Mouse (Mus musculus): ENCODE measurements around the gene Hs3st5. TPM values are rescaled to one million over a fixed set of nuclear protein-coding genes. Genes with fewer than 3 reads are reported as not detected.
"Not testable (repeated sequence)": the region's sequence is repeated elsewhere in the genome, so short reads cannot be mapped to it uniquely, and the experiment has no call there.

Gene Hs3st5
- polyA plus RNA-seq, 1 experiment = 0.09 TPM

- DNase-seq (ENCODE audit: low read depth) = no peak
Observed at GRCm38 (mm10) chr10:36557673-36558072, 51.1 kb downstream of the Hs3st5 start.

- no peak for DNase-seq (ENCODE audit: low read depth)
Observed at GRCm38 (mm10) chr10:36558736-36559135, 52.1 kb downstream of the Hs3st5 start.

GRCm38 (mm10) chr10:36567258-36567657, 60.6 kb downstream of the Hs3st5 start:
- no peak for DNase-seq (ENCODE audit: low read depth)

- DNase-seq (ENCODE audit: low read depth) = no peak
Observed at GRCm38 (mm10) chr10:36572540-36572939, 65.9 kb downstream of the Hs3st5 start.

- no peak for DNase-seq (ENCODE audit: low read depth)
Observed at GRCm38 (mm10) chr10:36578375-36579145, 71.9 kb downstream of the Hs3st5 start.

- no peak for DNase-seq (ENCODE audit: low read depth)
Observed at GRCm38 (mm10) chr10:36610400-36610799, 103.8 kb downstream of the Hs3st5 start.

- DNase-seq (ENCODE audit: low read depth) = not testable (repeated sequence)
Observed at GRCm38 (mm10) chr10:36611415-36611814, 104.8 kb downstream of the Hs3st5 start.

- no peak for DNase-seq (ENCODE audit: low read depth)
Observed at GRCm38 (mm10) chr10:36623037-36623436, 116.4 kb downstream of the Hs3st5 start.

GRCm38 (mm10) chr10:36627952-36628351, 121.3 kb downstream of the Hs3st5 start:
- no peak for DNase-seq (ENCODE audit: low read depth)

- no peak for DNase-seq (ENCODE audit: low read depth)
Observed at GRCm38 (mm10) chr10:36631746-36632145, 125.1 kb downstream of the Hs3st5 start.

- no peak for DNase-seq (ENCODE audit: low read depth)
Observed at GRCm38 (mm10) chr10:36650653-36651052, 144.0 kb downstream of the Hs3st5 start.

GRCm38 (mm10) chr10:36713974-36714373, 207.4 kb downstream of the Hs3st5 start:
- DNase-seq (ENCODE audit: low read depth) = no peak

- DNase-seq (ENCODE audit: low read depth) = no peak
Observed at GRCm38 (mm10) chr10:36726239-36726638, 219.6 kb downstream of the Hs3st5 start.

GRCm38 (mm10) chr10:36729361-36730098, 222.9 kb downstream of the Hs3st5 start:
- no peak for DNase-seq (ENCODE audit: low read depth)

- no peak for DNase-seq (ENCODE audit: low read depth)
Observed at GRCm38 (mm10) chr10:36739375-36739774, 232.8 kb downstream of the Hs3st5 start.

GRCm38 (mm10) chr10:36750021-36750420, 243.4 kb downstream of the Hs3st5 start:
- DNase-seq (ENCODE audit: low read depth) = no peak

- DNase-seq (ENCODE audit: low read depth) = no peak
Observed at GRCm38 (mm10) chr10:36754471-36754870, 247.9 kb downstream of the Hs3st5 start.

GRCm38 (mm10) chr10:36773595-36773994, 267.0 kb downstream of the Hs3st5 start:
- DNase-seq (ENCODE audit: low read depth) = no peak

GRCm38 (mm10) chr10:36774898-36775297, 268.3 kb downstream of the Hs3st5 start:
- no peak for DNase-seq (ENCODE audit: low read depth)

- DNase-seq (ENCODE audit: low read depth) = no peak
Observed at GRCm38 (mm10) chr10:36781641-36782040, 275.0 kb downstream of the Hs3st5 start.

GRCm38 (mm10) chr10:36786970-36787369, 280.4 kb downstream of the Hs3st5 start:
- DNase-seq (ENCODE audit: low read depth) = no peak

- DNase-seq (ENCODE audit: low read depth) = no peak
Observed at GRCm38 (mm10) chr10:36791771-36792170, 285.2 kb downstream of the Hs3st5 start.

- no peak for DNase-seq (ENCODE audit: low read depth)
Observed at GRCm38 (mm10) chr10:36795311-36795710, 288.7 kb downstream of the Hs3st5 start.
